Mouse (Mus musculus): ENCODE results near the gene Fam205a1. TPM values are rescaled to one million over a fixed set of nuclear protein-coding genes. Genes with fewer than 3 reads are reported as not detected.
"Not testable (repeated sequence)": the region's sequence is repeated elsewhere in the genome, so short reads cannot be mapped to it uniquely, and the experiment has no call there.

The Fam205a1 gene
- 0.15 TPM in 1 of 2 replicates, not detected in the other for polyA plus RNA-seq (2015; fragmentation: Nextera tagmentation; extraction: Ambion mirVana)

DNA sequence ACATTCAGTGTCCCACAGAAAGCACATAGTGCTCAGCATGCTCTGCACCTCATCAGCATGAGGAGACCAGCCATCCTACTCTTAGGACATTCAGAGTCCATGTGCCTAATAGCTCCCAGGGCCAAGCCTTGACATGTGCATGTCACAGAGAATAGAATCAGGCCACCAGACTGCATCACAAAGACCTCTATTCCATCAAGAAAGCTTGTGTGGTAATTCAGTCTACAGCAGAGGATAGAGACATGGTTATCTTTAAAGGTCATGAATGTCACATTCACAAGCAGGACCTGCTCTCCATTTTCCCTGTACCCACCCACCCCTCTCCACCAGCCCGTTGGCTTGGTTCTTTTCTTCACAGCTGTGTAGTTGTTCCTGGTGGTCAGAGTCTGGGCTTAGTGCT, at the start of gene Fam205a1:
TSS of gene Fam205a1 (minus strand) at position 101 of the 400 bp plus-strand sequence.
- H3K4me3 ChIP-seq (replicated peaks; ENCODE audit: low read length); H3K27ac ChIP-seq (ENCODE audit: low read length); ATAC-seq; H3K27me3 ChIP-seq (replicated peaks; ENCODE audit: control insufficient read depth, insufficient read depth, low read length); H3K4me2 ChIP-seq (ENCODE audit: low read length); H3K9me3 ChIP-seq (ENCODE audit: control insufficient read depth, low read length); H3K9ac ChIP-seq (replicated peaks; ENCODE audit: low read depth, low read length); H3K36me3 ChIP-seq (ENCODE audit: control insufficient read depth, insufficient read depth); H3K4me1 ChIP-seq (replicated peaks; ENCODE audit: control insufficient read depth, insufficient read depth, low read length): not testable (repeated sequence)
- WGBS: 88% methylated on average over 1 of the region's 1 CpGs

- Histone ChIP-seq H3K4me2 (ENCODE audit: low read length) (no peak overlapping the region), H3K9ac (replicated peaks; ENCODE audit: low read depth, low read length) (no peak overlapping the region), H3K4me1 (replicated peaks; ENCODE audit: control insufficient read depth, insufficient read depth, low read length) (no peaks in the 10 kb centered on the region), H3K27ac (ENCODE audit: low read length) (no peak overlapping the region), H3K36me3 (ENCODE audit: control insufficient read depth, insufficient read depth) (no peaks in the 10 kb centered on the region), H3K4me3 (replicated peaks; ENCODE audit: low read length) (no peak overlapping the region), H3K27me3 (replicated peaks; ENCODE audit: control insufficient read depth, insufficient read depth, low read length) (no peaks in the 10 kb centered on the region), H3K9me3 (ENCODE audit: control insufficient read depth, low read length) (no peaks in the 10 kb centered on the region)
- no peak for ATAC-seq
- 90% methylated on average over 5 of the region's 5 CpGs for WGBS
These were observed 49.0 kb upstream of the Fam205a1 start for GRCm38 (mm10) chr4:42902730-42903129.

DNA sequence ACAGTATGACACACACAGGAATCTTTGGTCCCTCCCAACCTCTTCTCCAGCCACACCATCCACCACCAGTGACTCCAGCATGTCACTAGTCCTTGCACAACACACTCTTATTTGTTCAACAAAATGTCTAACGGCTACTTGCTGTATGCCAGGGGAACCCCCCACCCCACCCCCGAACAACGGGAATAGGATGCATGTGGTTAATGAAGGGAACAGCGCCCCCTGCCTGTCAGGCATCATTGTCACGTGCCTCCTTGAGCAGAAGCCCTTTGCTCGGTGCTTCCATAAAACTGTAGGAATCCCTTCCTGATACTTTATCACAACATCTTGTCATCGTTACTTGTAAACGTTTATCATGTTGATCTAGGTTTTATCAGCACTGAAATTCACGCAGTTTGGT, 48.5 kb upstream of the Fam205a1 start:
- H3K27me3 ChIP-seq (replicated peaks; ENCODE audit: control insufficient read depth, insufficient read depth, low read length): no peaks in the 10 kb centered on the region
- ATAC-seq: no peak
- 65% methylated on average over 9 of the region's 9 CpGs for WGBS

DNA sequence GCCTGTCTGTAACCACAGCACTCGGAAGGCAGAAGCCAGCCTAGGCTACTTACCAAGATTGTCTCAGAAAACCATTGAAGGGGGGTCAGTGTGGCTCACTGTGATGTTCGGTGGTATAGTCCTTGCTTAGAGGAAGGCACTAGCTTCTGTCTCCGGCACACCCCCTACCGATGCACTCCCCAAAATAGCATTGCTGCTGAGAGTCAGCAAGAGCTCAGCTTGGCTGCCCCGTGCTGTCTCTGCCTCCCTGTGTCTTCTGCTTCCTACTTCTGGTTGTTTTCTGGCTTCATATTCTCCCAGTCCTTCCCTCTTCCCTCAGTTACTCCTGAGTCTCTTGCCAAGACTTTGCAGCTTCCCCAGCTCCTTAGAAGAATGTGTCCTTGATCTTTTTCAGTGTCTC, 47.2 kb upstream of the Fam205a1 start:
- H3K27ac ChIP-seq (ENCODE audit: low read length): no peak overlapping the region
- no peaks in the 10 kb centered on the region for H3K27me3 ChIP-seq (replicated peaks; ENCODE audit: control insufficient read depth, insufficient read depth, low read length)
- no peaks in the 10 kb centered on the region for H3K36me3 ChIP-seq (ENCODE audit: control insufficient read depth, insufficient read depth)
- H3K4me2 ChIP-seq (ENCODE audit: low read length): no peak overlapping the region
- WGBS: 65% methylated on average over 5 of the region's 5 CpGs
- H3K4me1 ChIP-seq (replicated peaks; ENCODE audit: control insufficient read depth, insufficient read depth, low read length): no peaks in the 10 kb centered on the region
- ATAC-seq: no peak
- no peaks in the 10 kb centered on the region for H3K9me3 ChIP-seq (ENCODE audit: control insufficient read depth, low read length)
- no peak overlapping the region for H3K4me3 ChIP-seq (replicated peaks; ENCODE audit: low read length)
- H3K9ac ChIP-seq (replicated peaks; ENCODE audit: low read depth, low read length): no peak overlapping the region

More for the DNA sequence above, 48.5 kb upstream of the Fam205a1 start:
- H3K4me2 ChIP-seq (ENCODE audit: low read length): no peak overlapping the region
- H3K4me3 ChIP-seq (replicated peaks; ENCODE audit: low read length): no peak overlapping the region
- H3K9ac ChIP-seq (replicated peaks; ENCODE audit: low read depth, low read length): no peak overlapping the region
- no peak overlapping the region for H3K27ac ChIP-seq (ENCODE audit: low read length)
- H3K9me3 ChIP-seq (ENCODE audit: control insufficient read depth, low read length): no peaks in the 10 kb centered on the region
- no peaks in the 10 kb centered on the region for H3K4me1 ChIP-seq (replicated peaks; ENCODE audit: control insufficient read depth, insufficient read depth, low read length)
- no peaks in the 10 kb centered on the region for H3K36me3 ChIP-seq (ENCODE audit: control insufficient read depth, insufficient read depth)

- Histone ChIP-seq H3K9ac (replicated peaks; ENCODE audit: low read depth, low read length) (no peak overlapping the region), H3K27me3 (replicated peaks; ENCODE audit: control insufficient read depth, insufficient read depth, low read length) (no peaks in the 10 kb centered on the region), H3K27ac (ENCODE audit: low read length) (no peak overlapping the region), H3K36me3 (ENCODE audit: control insufficient read depth, insufficient read depth) (no peaks in the 10 kb centered on the region), H3K4me3 (replicated peaks; ENCODE audit: low read length) (no peak overlapping the region), H3K9me3 (ENCODE audit: control insufficient read depth, low read length) (no peaks in the 10 kb centered on the region), H3K4me1 (replicated peaks; ENCODE audit: control insufficient read depth, insufficient read depth, low read length) (0 out of 2 replicates have a peak, but pooled peaks cover 6% of the 10 kb centered on the region), H3K4me2 (ENCODE audit: low read length) (no peak overlapping the region)
- WGBS: 31% methylated on average over 3 of the region's 3 CpGs
- ATAC-seq: no peak
These were observed 45.2 kb upstream of the Fam205a1 start for GRCm38 (mm10) chr4:42898914-42899313.

- ATAC-seq: peak; percentile 75
- no peaks in the 10 kb centered on the region for H3K27me3 ChIP-seq (replicated peaks; ENCODE audit: control insufficient read depth, insufficient read depth, low read length)
- WGBS: 17% methylated on average over 7 of the region's 7 CpGs
These were observed 41.4 kb upstream of the Fam205a1 start for GRCm38 (mm10) chr4:42895118-42895517.

DNA sequence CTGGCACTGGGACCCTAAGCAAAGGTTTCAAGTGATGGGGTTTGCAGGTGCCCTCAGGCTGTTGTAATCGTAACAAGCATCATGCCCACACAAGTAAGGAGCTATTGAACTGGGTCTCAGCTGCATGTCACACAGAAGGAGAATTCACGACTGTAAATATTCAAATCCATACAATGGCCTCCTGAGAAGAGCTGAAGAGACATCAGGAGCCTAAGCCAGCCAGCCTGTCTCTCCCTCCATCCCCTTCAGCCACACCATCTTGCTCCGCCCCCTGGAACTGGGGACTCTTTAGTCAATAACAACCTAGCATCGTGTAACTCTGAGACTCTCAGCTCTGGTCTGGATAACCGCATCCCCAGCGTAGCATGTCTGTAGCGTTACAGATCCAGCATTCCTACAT, 37.5 kb upstream of the Fam205a1 start:
- ATAC-seq: no peak
- 0 out of 2 replicates have a peak, but pooled peaks cover 6% of the 10 kb centered on the region for H3K4me1 ChIP-seq (replicated peaks; ENCODE audit: control insufficient read depth, insufficient read depth, low read length)

More at GRCm38 (mm10) chr4:42895118-42895517, 41.4 kb upstream of the Fam205a1 start:
- Histone ChIP-seq H3K27ac (ENCODE audit: low read length) (no peak overlapping the region), H3K9ac (replicated peaks; ENCODE audit: low read depth, low read length) (no peak overlapping the region), H3K9me3 (ENCODE audit: control insufficient read depth, low read length) (no peaks in the 10 kb centered on the region), H3K4me2 (ENCODE audit: low read length) (no peak overlapping the region), H3K4me1 (replicated peaks; ENCODE audit: control insufficient read depth, insufficient read depth, low read length) (0 out of 2 replicates have a peak, but pooled peaks cover 6% of the 10 kb centered on the region), H3K4me3 (replicated peaks; ENCODE audit: low read length) (no peak overlapping the region), H3K36me3 (ENCODE audit: control insufficient read depth, insufficient read depth) (no peaks in the 10 kb centered on the region)

GRCm38 (mm10) chr4:42888806-42889205, 35.1 kb upstream of the Fam205a1 start:
- 94% methylated on average over 6 of the region's 6 CpGs for WGBS
- Histone ChIP-seq H3K9me3 (ENCODE audit: control insufficient read depth, low read length) (no peaks in the 10 kb centered on the region), H3K27ac (ENCODE audit: low read length) (no peak overlapping the region), H3K4me1 (replicated peaks; ENCODE audit: control insufficient read depth, insufficient read depth, low read length) (no peaks in the 10 kb centered on the region), H3K36me3 (ENCODE audit: control insufficient read depth, insufficient read depth) (no peaks in the 10 kb centered on the region), H3K4me2 (ENCODE audit: low read length) (no peak overlapping the region), H3K9ac (replicated peaks; ENCODE audit: low read depth, low read length) (no peak overlapping the region), H3K4me3 (replicated peaks; ENCODE audit: low read length) (no peak overlapping the region), H3K27me3 (replicated peaks; ENCODE audit: control insufficient read depth, insufficient read depth, low read length) (no peaks in the 10 kb centered on the region)
- ATAC-seq: no peak

More for the DNA sequence above, 37.5 kb upstream of the Fam205a1 start:
- Histone ChIP-seq H3K9ac (replicated peaks; ENCODE audit: low read depth, low read length) (no peak overlapping the region), H3K4me2 (ENCODE audit: low read length) (no peak overlapping the region), H3K27ac (ENCODE audit: low read length) (no peak overlapping the region), H3K36me3 (ENCODE audit: control insufficient read depth, insufficient read depth) (no peaks in the 10 kb centered on the region), H3K4me3 (replicated peaks; ENCODE audit: low read length) (no peak overlapping the region), H3K27me3 (replicated peaks; ENCODE audit: control insufficient read depth, insufficient read depth, low read length) (no peaks in the 10 kb centered on the region), H3K9me3 (ENCODE audit: control insufficient read depth, low read length) (no peaks in the 10 kb centered on the region)
- WGBS: 66% methylated on average over 7 of the region's 7 CpGs

DNA sequence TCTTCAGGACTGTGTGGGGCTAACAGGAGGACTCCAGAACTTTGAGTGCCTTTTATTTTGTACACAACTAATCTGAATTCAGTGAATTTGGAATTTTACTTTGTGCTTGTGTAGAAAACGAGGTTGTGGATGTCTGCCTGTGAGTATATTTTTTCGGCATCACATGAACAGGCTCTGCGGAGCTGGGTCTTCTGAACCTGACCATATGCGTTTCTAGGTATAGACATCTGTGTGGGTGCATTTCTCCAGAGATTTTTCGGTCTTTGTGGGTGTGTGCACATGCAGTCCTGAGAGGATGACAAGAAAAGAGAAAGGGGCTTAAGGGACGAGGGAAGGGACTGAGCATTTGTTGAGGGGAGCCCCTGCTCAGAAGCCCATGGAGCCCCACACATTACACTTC, 33.2 kb upstream of the Fam205a1 start:
- H3K9ac ChIP-seq (replicated peaks; ENCODE audit: low read depth, low read length): no peak overlapping the region
- no peaks in the 10 kb centered on the region for H3K4me1 ChIP-seq (replicated peaks; ENCODE audit: control insufficient read depth, insufficient read depth, low read length)
- H3K4me2 ChIP-seq (ENCODE audit: low read length): no peak overlapping the region
- H3K27ac ChIP-seq (ENCODE audit: low read length): no peak overlapping the region
- no peaks in the 10 kb centered on the region for H3K27me3 ChIP-seq (replicated peaks; ENCODE audit: control insufficient read depth, insufficient read depth, low read length)
- ATAC-seq: no peak
- no peaks in the 10 kb centered on the region for H3K36me3 ChIP-seq (ENCODE audit: control insufficient read depth, insufficient read depth)
- H3K4me3 ChIP-seq (replicated peaks; ENCODE audit: low read length): no peak overlapping the region
- no peaks in the 10 kb centered on the region for H3K9me3 ChIP-seq (ENCODE audit: control insufficient read depth, low read length)
- 90% methylated on average over 6 of the region's 6 CpGs for WGBS

DNA sequence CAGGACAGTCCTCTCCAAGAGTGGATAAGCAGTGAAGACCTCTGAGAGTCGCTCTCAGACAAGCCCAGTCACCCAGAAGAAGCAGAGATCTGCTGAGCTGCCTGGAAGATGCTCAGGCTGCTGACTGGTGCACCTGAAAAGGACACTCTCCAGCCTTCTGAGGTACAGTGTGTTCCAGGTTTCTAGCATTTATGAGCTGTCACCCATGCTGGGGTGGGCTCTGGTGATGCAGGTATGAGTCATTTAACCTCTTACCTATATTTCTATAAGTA, 26.9 kb upstream of the Fam205a1 start:
- no peaks in the 10 kb centered on the region for H3K4me1 ChIP-seq (replicated peaks; ENCODE audit: control insufficient read depth, insufficient read depth, low read length)
- no peak for ATAC-seq
- 50% methylated on average over 1 of the region's 1 CpGs for WGBS
- H3K9ac ChIP-seq (replicated peaks; ENCODE audit: low read depth, low read length): no peak overlapping the region
- H3K4me2 ChIP-seq (ENCODE audit: low read length): no peak overlapping the region
- H3K36me3 ChIP-seq (ENCODE audit: control insufficient read depth, insufficient read depth): no peaks in the 10 kb centered on the region
- H3K9me3 ChIP-seq (ENCODE audit: control insufficient read depth, low read length): no peaks in the 10 kb centered on the region
- H3K27me3 ChIP-seq (replicated peaks; ENCODE audit: control insufficient read depth, insufficient read depth, low read length): no peaks in the 10 kb centered on the region
- no peak overlapping the region for H3K27ac ChIP-seq (ENCODE audit: low read length)
- H3K4me3 ChIP-seq (replicated peaks; ENCODE audit: low read length): no peak overlapping the region
